In genomic region chr8:48603165-48603840, GRCm38 (mm10) we compare ENCODE assay signal across 18 mouse cellular contexts.
A peak's percentile ranks its signal among the peaks of the same experiment; 100 is the strongest.
DNase-seq lines count a peak whose midpoint lies in the region; ATAC-seq and TF ChIP-seq lines count a peak whose summit lies in the region.
"Had no signal": no experiment of that assay in that cellular context is flagged by ENCODE, and none has a peak within 500 bp of the region (broad histone marks: within the 10 kb centered on the region; RNA-seq: fewer than 3 reads in every experiment).

No protein-coding gene starts in this region.

- H3K4me3 ChIP-seq in intestine, embryonic 14.5 days (ENCODE audit: low read depth, low read length), result no peak overlapping the region
- no peak overlapping the region for H3K4me3 ChIP-seq in kidney, adult 2 months (ENCODE audit: insufficient read depth, low read depth, low read length)
- no peak overlapping the region for H3K4me3 ChIP-seq in liver, embryonic 15.5 days (replicated peaks)
- H3K4me3 ChIP-seq in midbrain, embryonic 16.5 days (ENCODE audit: low read depth, low read length), result no peak overlapping the region
- H3K4me3 ChIP-seq in midbrain, postnatal 0 days (ENCODE audit: low read depth, low read length), result no peak overlapping the region
- H3K4me3 ChIP-seq: embryonic facial prominence, embryonic 13.5 days; heart, embryonic 15.5 days; hindbrain, embryonic 12.5 days; left cerebral cortex, adult 2 months; limb, embryonic 12.5 days; midbrain, embryonic 12.5 days had no signal

- no peak for TF ChIP-seq POLR2A in kidney, adult 2 months (IDR thresholded peaks at IDR 0.05; ENCODE audit: low read depth, low read length)

- 77% methylated on average over 15 of the region's 15 CpGs for WGBS in intestine, embryonic 14.5 days
- WGBS in kidney, adult 2 months, result 62% methylated on average over 15 of the region's 15 CpGs
- WGBS in liver, embryonic 15.5 days (ENCODE audit: insufficient replicate concordance), result 64% methylated on average over 15 of the region's 15 CpGs
- WGBS in midbrain, embryonic 16.5 days, result 90% methylated on average over 15 of the region's 15 CpGs
- 90% methylated on average over 15 of the region's 15 CpGs for WGBS in midbrain, postnatal 0 days

- no peaks in the 10 kb centered on the region for H3K9me3 ChIP-seq in intestine, embryonic 14.5 days (ENCODE audit: control insufficient read depth, low read length)
- H3K9me3 ChIP-seq in liver, embryonic 15.5 days (replicated peaks), result no peaks in the 10 kb centered on the region
- no peaks in the 10 kb centered on the region for H3K9me3 ChIP-seq in midbrain, embryonic 16.5 days (replicated peaks; ENCODE audit: control insufficient read depth, low read length, poor library complexity, severe bottlenecking)
- H3K9me3 ChIP-seq in midbrain, postnatal 0 days (ENCODE audit: low read length), result no peaks in the 10 kb centered on the region
- H3K9me3 ChIP-seq: embryonic facial prominence, embryonic 13.5 days; heart, embryonic 15.5 days; hindbrain, embryonic 12.5 days; limb, embryonic 12.5 days; midbrain, embryonic 12.5 days had no signal

- H3K27ac ChIP-seq in intestine, embryonic 14.5 days (ENCODE audit: low read depth), result no peak overlapping the region
- H3K27ac ChIP-seq in kidney, adult 2 months (ENCODE audit: insufficient read depth, low read depth, low read length), result no peak overlapping the region
- H3K27ac ChIP-seq in liver, embryonic 15.5 days (replicated peaks), result 0 out of 2 replicates have a peak overlapping the region, but pooled peaks have one; percentile 41
- no peak overlapping the region for H3K27ac ChIP-seq in midbrain, embryonic 16.5 days (ENCODE audit: low read length)
- H3K27ac ChIP-seq in midbrain, postnatal 0 days (ENCODE audit: low read depth, low read length), result no peak overlapping the region
- H3K27ac ChIP-seq: embryonic facial prominence, embryonic 13.5 days; heart, embryonic 15.5 days; hindbrain, embryonic 12.5 days; left cerebral cortex, adult 2 months; limb, embryonic 12.5 days; macrophage; midbrain, embryonic 12.5 days had no signal

- peaks cover 7% of the 10 kb centered on the region; the same call in 1 of the 2 replicates for H3K4me1 ChIP-seq in intestine, embryonic 14.5 days (replicated peaks; ENCODE audit: control insufficient read depth, insufficient read depth, low read length)
- no peaks in the 10 kb centered on the region for H3K4me1 ChIP-seq in kidney, adult 2 months (ENCODE audit: control insufficient read depth, insufficient read depth, low read length)
- H3K4me1 ChIP-seq in liver, embryonic 15.5 days (replicated peaks), result 0 out of 2 replicates have a peak, but pooled peaks cover 3% of the 10 kb centered on the region
- peaks cover 4% of the 10 kb centered on the region; the same call in 1 of the 2 replicates for H3K4me1 ChIP-seq in midbrain, embryonic 16.5 days (ENCODE audit: control insufficient read depth, insufficient read depth, low read length)
- H3K4me1 ChIP-seq in midbrain, postnatal 0 days (ENCODE audit: insufficient read depth, low read length), result no peaks in the 10 kb centered on the region
- H3K4me1 ChIP-seq: heart, embryonic 15.5 days; midbrain, embryonic 12.5 days had no signal

- H3K9ac ChIP-seq in intestine, embryonic 14.5 days (ENCODE audit: low read length), result no peak overlapping the region
- no peak overlapping the region for H3K9ac ChIP-seq in liver, embryonic 15.5 days
- no peak overlapping the region for H3K9ac ChIP-seq in midbrain, embryonic 16.5 days (ENCODE audit: low read depth, low read length)
- H3K9ac ChIP-seq in midbrain, postnatal 0 days (replicated peaks; ENCODE audit: low read length, poor library complexity, severe bottlenecking), result no peak overlapping the region
- H3K9ac ChIP-seq: embryonic facial prominence, embryonic 13.5 days; heart, embryonic 15.5 days; hindbrain, embryonic 12.5 days; limb, embryonic 12.5 days; midbrain, embryonic 12.5 days had no signal

- no peak for DNase-seq in intestine, embryonic 14.5 days (ENCODE audit: low spot score)
- DNase-seq in kidney, adult 2 months, result peak; percentile 71
- peak; percentile 43 to 58 for DNase-seq in kidney, postnatal 25 days
- no peak for DNase-seq in gastrocnemius, postnatal 25 days
- no peak for DNase-seq in midbrain, postnatal 0 days (ENCODE audit: low spot score)
- DNase-seq in urinary bladder, adult 2 months (ENCODE audit: low spot score), result no peak
- DNase-seq: B cell, adult 2 months; cerebellum, adult 18-20 months; heart, adult 11 months had no signal

- no peaks in the 10 kb centered on the region for H3K27me3 ChIP-seq in intestine, embryonic 14.5 days (replicated peaks; ENCODE audit: control insufficient read depth, insufficient read depth, low read length)
- no peaks in the 10 kb centered on the region for H3K27me3 ChIP-seq in kidney, adult 2 months (replicated peaks; ENCODE audit: control insufficient read depth, insufficient read depth, low read length)
- no peaks in the 10 kb centered on the region for H3K27me3 ChIP-seq in liver, embryonic 15.5 days
- H3K27me3 ChIP-seq in midbrain, embryonic 16.5 days (ENCODE audit: control insufficient read depth, insufficient read depth, low read depth, low read length), result no peaks in the 10 kb centered on the region
- no peaks in the 10 kb centered on the region for H3K27me3 ChIP-seq in midbrain, postnatal 0 days (ENCODE audit: insufficient read depth, low read length)
- H3K27me3 ChIP-seq: embryonic facial prominence, embryonic 13.5 days; heart, embryonic 15.5 days; hindbrain, embryonic 12.5 days; limb, embryonic 12.5 days; midbrain, embryonic 12.5 days had no signal

- ATAC-seq in intestine, embryonic 14.5 days (replicated peaks; ENCODE audit: low FRiP score, low TSS enrichment, low read depth), result peak; percentile 72
- ATAC-seq in liver, embryonic 15.5 days (ENCODE audit: insufficient read depth), result peak; percentile 74
- no peak for ATAC-seq in midbrain, embryonic 16.5 days
- ATAC-seq in midbrain, postnatal 0 days (ENCODE audit: low FRiP score), result no peak

- no peak for TF ChIP-seq CTCF in kidney, adult 2 months (conservative IDR thresholded peaks at IDR 0.05; ENCODE audit: insufficient read depth, insufficient read length, low read depth, low read length)
- no peak for TF ChIP-seq CTCF in midbrain, postnatal 0 days (IDR thresholded peaks at IDR 0.05)

- no peak overlapping the region for H3K4me2 ChIP-seq in intestine, embryonic 14.5 days (ENCODE audit: low read length)
- no peak overlapping the region for H3K4me2 ChIP-seq in liver, embryonic 15.5 days
- H3K4me2 ChIP-seq in midbrain, embryonic 16.5 days (ENCODE audit: low read length), result no peak overlapping the region
- H3K4me2 ChIP-seq in midbrain, postnatal 0 days (ENCODE audit: low read depth, low read length, poor library complexity, severe bottlenecking), result no peak overlapping the region
- H3K4me2 ChIP-seq: embryonic facial prominence, embryonic 13.5 days; heart, embryonic 15.5 days; hindbrain, embryonic 12.5 days; limb, embryonic 12.5 days; midbrain, embryonic 12.5 days had no signal

- no peaks in the 10 kb centered on the region for H3K36me3 ChIP-seq in intestine, embryonic 14.5 days (ENCODE audit: control insufficient read depth, insufficient read depth, low read length)
- no peaks in the 10 kb centered on the region for H3K36me3 ChIP-seq in kidney, adult 2 months (ENCODE audit: control insufficient read depth, insufficient read depth, low read length)
- H3K36me3 ChIP-seq in liver, embryonic 15.5 days (replicated peaks), result no peaks in the 10 kb centered on the region
- no peaks in the 10 kb centered on the region for H3K36me3 ChIP-seq in midbrain, embryonic 16.5 days (ENCODE audit: control insufficient read depth, insufficient read depth, low read length)
- no peaks in the 10 kb centered on the region for H3K36me3 ChIP-seq in midbrain, postnatal 0 days (ENCODE audit: insufficient read depth, low read length)
- H3K36me3 ChIP-seq: embryonic facial prominence, embryonic 13.5 days; heart, embryonic 15.5 days; hindbrain, embryonic 12.5 days; limb, embryonic 12.5 days; midbrain, embryonic 12.5 days had no signal

Comparison
In these comparisons a context has a peak if more than half of its experiments do, and no peak if none do; other contexts are left out.
1. ATAC-seq: peak in intestine, embryonic 14.5 days (single experiment) and liver, embryonic 15.5 days (single experiment); none in midbrain, embryonic 16.5 days (single experiment) and midbrain, postnatal 0 days (single experiment).
2. DNase-seq: peak in kidney, adult 2 months (single experiment) and kidney, postnatal 25 days (2 of 2); none in intestine, embryonic 14.5 days (single experiment), gastrocnemius, postnatal 25 days (single experiment), midbrain, postnatal 0 days (single experiment) and urinary bladder, adult 2 months (single experiment).